Mouse (Mus musculus): ENCODE measurements around the gene Olfr985.

DNA sequence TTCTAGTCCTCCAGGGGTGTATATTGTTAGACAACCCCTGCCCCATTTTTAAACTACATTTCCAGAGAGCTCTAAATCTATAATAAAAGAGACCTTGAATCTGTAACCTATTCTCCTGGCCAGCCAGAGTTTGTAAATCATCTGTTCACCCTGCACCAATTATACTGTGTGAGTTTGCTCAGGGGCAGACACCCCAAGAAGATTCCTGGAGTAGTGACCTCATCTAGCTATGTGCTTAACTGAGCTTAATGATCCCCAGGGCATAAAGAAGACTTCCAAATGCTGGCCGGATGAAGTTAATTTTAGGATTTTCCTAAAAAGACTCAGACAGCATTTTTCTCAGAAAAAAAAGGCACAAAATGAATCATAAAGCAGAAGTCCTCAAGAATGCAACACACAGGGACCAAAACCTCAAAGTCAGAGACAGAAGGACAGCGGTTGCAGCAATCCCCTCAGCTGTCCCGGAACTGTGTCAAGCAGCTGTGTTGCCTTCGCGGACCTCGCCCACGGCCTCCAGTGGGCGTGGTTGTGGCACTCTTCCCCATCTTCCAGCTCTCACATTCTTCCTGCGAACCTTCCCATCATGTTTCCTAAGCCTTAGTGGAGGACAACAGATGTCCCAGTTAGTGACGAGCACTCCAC lies 13.2 kb downstream of the Olfr985 start:
- TF ChIP-seq CTCF (IDR thresholded peaks at IDR 0.05; ENCODE audit: borderline replicate concordance, control insufficient read depth, extremely low read depth, insufficient read depth, low read length, poor library complexity) (no peak), POLR2A (IDR thresholded peaks at IDR 0.05; ENCODE audit: control insufficient read depth, extremely low read depth, insufficient read depth, low read length, poor library complexity) (no peak)
